Mouse (Mus musculus): ENCODE measurements around the gene Eln. TPM values are rescaled to one million over a fixed set of nuclear protein-coding genes. Genes with fewer than 3 reads are reported as not detected.

Eln gene
- total and polyA plus RNA-seq, 3 experiments, result 0.22 TPM; not detected in 2

- no peak for ATAC-seq (ENCODE audit: extremely low read depth, insufficient number of reproducible peaks, low FRiP score, poor library complexity, severe bottlenecking)
- Histone ChIP-seq H3K9me3 (replicated peaks) (no peaks in the 10 kb centered on the region), H3K4me1 (ENCODE audit: insufficient read depth, low read depth, low read length) (peaks cover 19% of the 10 kb centered on the region), H3K4me3 (ENCODE audit: low read depth, low read length) (no peak overlapping the region), H3K27me3 (ENCODE audit: insufficient read depth, low read length) (peaks cover 49% of the 10 kb centered on the region), H3K36me3 (replicated peaks) (no peaks in the 10 kb centered on the region)
- no peak for TF ChIP-seq TAL1 (conservative IDR thresholded peaks at IDR 0.05; ENCODE audit: low read depth, low read length)
- no peak for TF ChIP-seq CTCF (IDR thresholded peaks at IDR 0.05; ENCODE audit: low read depth, low read length)
- no peak for TF ChIP-seq GATA2 (IDR thresholded peaks at IDR 0.05; ENCODE audit: borderline replicate concordance, low read depth, low read length)
- no peak for TF ChIP-seq POLR2AphosphoS5 (IDR thresholded peaks at IDR 0.05; ENCODE audit: insufficient replicate concordance, low read depth, low read length)
- no peak for TF ChIP-seq GATA1 (IDR thresholded peaks at IDR 0.05; ENCODE audit: borderline replicate concordance, low read length)
- DNase-seq (ENCODE audit: low spot score), result no peak
Observed at GRCm38 (mm10) chr5:134687187-134687586, 59.9 kb downstream of the Eln start.

GRCm38 (mm10) chr5:134686541-134686940 lies 60.6 kb downstream of the Eln start:
- no peak for DNase-seq (ENCODE audit: low spot score)
- TF ChIP-seq CTCF (IDR thresholded peaks at IDR 0.05; ENCODE audit: low read depth, low read length) (no peak), TAL1 (conservative IDR thresholded peaks at IDR 0.05; ENCODE audit: low read depth, low read length) (no peak), GATA2 (IDR thresholded peaks at IDR 0.05; ENCODE audit: borderline replicate concordance, low read depth, low read length) (no peak), POLR2AphosphoS5 (IDR thresholded peaks at IDR 0.05; ENCODE audit: insufficient replicate concordance, low read depth, low read length) (no peak), GATA1 (IDR thresholded peaks at IDR 0.05; ENCODE audit: borderline replicate concordance, low read length) (no peak)
- H3K9me3 ChIP-seq (replicated peaks), result no peaks in the 10 kb centered on the region
- peaks cover 19% of the 10 kb centered on the region for H3K4me1 ChIP-seq (ENCODE audit: insufficient read depth, low read depth, low read length)
- no peaks in the 10 kb centered on the region for H3K36me3 ChIP-seq (replicated peaks)
- no peak overlapping the region for H3K4me3 ChIP-seq (ENCODE audit: low read depth, low read length)
- no peak for ATAC-seq (ENCODE audit: extremely low read depth, insufficient number of reproducible peaks, low FRiP score, poor library complexity, severe bottlenecking)
- H3K27me3 ChIP-seq (ENCODE audit: insufficient read depth, low read length), result peaks cover 46% of the 10 kb centered on the region

GRCm38 (mm10) chr5:134684398-134684797 lies 62.7 kb downstream of the Eln start:
- peaks cover 17% of the 10 kb centered on the region for H3K4me1 ChIP-seq (ENCODE audit: insufficient read depth, low read depth, low read length)
- H3K9me3 ChIP-seq (replicated peaks), result no peaks in the 10 kb centered on the region
- DNase-seq (ENCODE audit: low spot score), result no peak
- H3K27me3 ChIP-seq (ENCODE audit: insufficient read depth, low read length), result peaks cover 47% of the 10 kb centered on the region
- no peak for ATAC-seq (ENCODE audit: extremely low read depth, insufficient number of reproducible peaks, low FRiP score, poor library complexity, severe bottlenecking)
- no peak overlapping the region for H3K4me3 ChIP-seq (ENCODE audit: low read depth, low read length)
- no peak for TF ChIP-seq POLR2AphosphoS5 (IDR thresholded peaks at IDR 0.05; ENCODE audit: insufficient replicate concordance, low read depth, low read length)
- TF ChIP-seq GATA2 (IDR thresholded peaks at IDR 0.05; ENCODE audit: borderline replicate concordance, low read depth, low read length), result no peak
- no peak for TF ChIP-seq CTCF (IDR thresholded peaks at IDR 0.05; ENCODE audit: low read depth, low read length)
- TF ChIP-seq GATA1 (IDR thresholded peaks at IDR 0.05; ENCODE audit: borderline replicate concordance, low read length), result no peak
- no peak for TF ChIP-seq TAL1 (conservative IDR thresholded peaks at IDR 0.05; ENCODE audit: low read depth, low read length)
- H3K36me3 ChIP-seq (replicated peaks), result no peaks in the 10 kb centered on the region

- Histone ChIP-seq H3K9me3 (replicated peaks) (no peaks in the 10 kb centered on the region), H3K27me3 (ENCODE audit: insufficient read depth, low read length) (peaks cover 52% of the 10 kb centered on the region), H3K4me1 (ENCODE audit: insufficient read depth, low read depth, low read length) (peaks cover 11% of the 10 kb centered on the region), H3K36me3 (replicated peaks) (no peaks in the 10 kb centered on the region), H3K4me3 (ENCODE audit: low read depth, low read length) (no peak overlapping the region)
- ATAC-seq (ENCODE audit: extremely low read depth, insufficient number of reproducible peaks, low FRiP score, poor library complexity, severe bottlenecking), result no peak
- DNase-seq (ENCODE audit: low spot score), result no peak
- TF ChIP-seq GATA1 (IDR thresholded peaks at IDR 0.05; ENCODE audit: borderline replicate concordance, low read length) (no peak), TAL1 (conservative IDR thresholded peaks at IDR 0.05; ENCODE audit: low read depth, low read length) (no peak), CTCF (IDR thresholded peaks at IDR 0.05; ENCODE audit: low read depth, low read length) (no peak), GATA2 (IDR thresholded peaks at IDR 0.05; ENCODE audit: borderline replicate concordance, low read depth, low read length) (no peak), POLR2AphosphoS5 (IDR thresholded peaks at IDR 0.05; ENCODE audit: insufficient replicate concordance, low read depth, low read length) (no peak)
Observed at GRCm38 (mm10) chr5:134683813-134684212, 63.3 kb downstream of the Eln start.

- Histone ChIP-seq H3K36me3 (replicated peaks) (no peaks in the 10 kb centered on the region), H3K27me3 (ENCODE audit: insufficient read depth, low read length) (peaks cover 55% of the 10 kb centered on the region), H3K4me1 (ENCODE audit: insufficient read depth, low read depth, low read length) (peaks cover 10% of the 10 kb centered on the region; the same call in 1 of the 2 replicates), H3K4me3 (ENCODE audit: low read depth, low read length) (no peak overlapping the region), H3K9me3 (replicated peaks) (no peaks in the 10 kb centered on the region)
- ATAC-seq (ENCODE audit: extremely low read depth, insufficient number of reproducible peaks, low FRiP score, poor library complexity, severe bottlenecking) (no peak), DNase-seq (ENCODE audit: low spot score) (no peak)
- no peak for TF ChIP-seq GATA2 (IDR thresholded peaks at IDR 0.05; ENCODE audit: borderline replicate concordance, low read depth, low read length)
- TF ChIP-seq POLR2AphosphoS5 (IDR thresholded peaks at IDR 0.05; ENCODE audit: insufficient replicate concordance, low read depth, low read length), result no peak
- TF ChIP-seq CTCF (IDR thresholded peaks at IDR 0.05; ENCODE audit: low read depth, low read length), result no peak
- TF ChIP-seq GATA1 (IDR thresholded peaks at IDR 0.05; ENCODE audit: borderline replicate concordance, low read length), result no peak
- TF ChIP-seq TAL1 (conservative IDR thresholded peaks at IDR 0.05; ENCODE audit: low read depth, low read length), result no peak
Observed at GRCm38 (mm10) chr5:134680238-134680637, 66.9 kb downstream of the Eln start.

- H3K4me1 ChIP-seq (ENCODE audit: insufficient read depth, low read depth, low read length), result peaks cover 10% of the 10 kb centered on the region; the same call in 1 of the 2 replicates
Observed at GRCm38 (mm10) chr5:134678827-134679546, 68.1 kb downstream of the Eln start.

More at GRCm38 (mm10) chr5:134678827-134679546, 68.1 kb downstream of the Eln start:
- no peak overlapping the region for H3K4me3 ChIP-seq (ENCODE audit: low read depth, low read length)
- ATAC-seq (ENCODE audit: extremely low read depth, insufficient number of reproducible peaks, low FRiP score, poor library complexity, severe bottlenecking), result no peak
- DNase-seq (ENCODE audit: low spot score), result no peak
- TF ChIP-seq POLR2AphosphoS5 (IDR thresholded peaks at IDR 0.05; ENCODE audit: insufficient replicate concordance, low read depth, low read length) (no peak), GATA2 (IDR thresholded peaks at IDR 0.05; ENCODE audit: borderline replicate concordance, low read depth, low read length) (no peak), GATA1 (IDR thresholded peaks at IDR 0.05; ENCODE audit: borderline replicate concordance, low read length) (no peak), TAL1 (conservative IDR thresholded peaks at IDR 0.05; ENCODE audit: low read depth, low read length) (no peak), CTCF (IDR thresholded peaks at IDR 0.05; ENCODE audit: low read depth, low read length) (no peak)
- no peaks in the 10 kb centered on the region for H3K36me3 ChIP-seq (replicated peaks)
- peaks cover 51% of the 10 kb centered on the region for H3K27me3 ChIP-seq (ENCODE audit: insufficient read depth, low read length)
- H3K9me3 ChIP-seq (replicated peaks), result no peaks in the 10 kb centered on the region
